Mouse (Mus musculus): ENCODE measurements around the gene Ccdc190. TPM values are rescaled to one million over a fixed set of nuclear protein-coding genes. Genes with fewer than 3 reads are reported as not detected.

Ccdc190 gene
- polyA plus RNA-seq, 1 experiment from 2014 or later: not detected

- Histone ChIP-seq H3K4me3 (peak overlapping the region; percentile 28), H3K9ac (no peak overlapping the region), H3K4me2 (peak overlapping the region; percentile 46), H3K27me3 (no peaks in the 10 kb centered on the region), H3K36me3 (no peaks in the 10 kb centered on the region), H3K27ac (no peak overlapping the region), H3K9me3 (no peaks in the 10 kb centered on the region), H3K4me1 (no peaks in the 10 kb centered on the region)
- ATAC-seq (ENCODE audit: borderline replicate concordance, extremely low read depth, low FRiP score, low TSS enrichment): peak; percentile 35; the same call in 1 of the 2 replicates
- WGBS: 40% methylated on average over 16 of the region's 16 CpGs
Measured at GRCm38 (mm10) chr1:169934005-169934725, 5.7 kb downstream of the Ccdc190 start.

DNA sequence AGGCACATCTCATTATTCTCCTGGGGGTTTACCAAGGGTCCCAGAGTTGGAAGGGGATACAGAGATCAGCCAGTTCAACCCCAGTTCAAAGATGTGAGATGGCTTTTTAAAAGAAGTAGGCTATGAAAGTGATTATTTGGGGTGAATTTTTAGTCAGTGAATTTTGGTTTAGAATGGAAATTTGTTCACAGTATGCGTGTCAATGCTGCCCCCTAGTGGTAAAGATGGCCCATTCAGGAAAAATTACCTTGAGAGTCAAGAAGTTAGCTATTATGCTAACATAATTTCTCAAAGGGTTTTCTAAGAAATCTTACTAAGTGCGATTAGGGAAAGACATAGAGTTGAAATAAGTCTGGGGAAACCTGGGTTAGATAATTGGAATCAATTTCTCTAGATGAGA lies 10.9 kb downstream of the Ccdc190 start:
- H3K9ac ChIP-seq: no peak overlapping the region
- WGBS: 4% methylated on average over 2 of the region's 2 CpGs

GRCm38 (mm10) chr1:169946004-169946403 lies 17.6 kb downstream of the Ccdc190 start:
- no peak overlapping the region for H3K4me2 ChIP-seq
- peaks cover 8% of the 10 kb centered on the region; the same call in 1 of the 2 replicates for H3K4me1 ChIP-seq
- 70% methylated on average over 3 of the region's 3 CpGs for WGBS
- no peak overlapping the region for H3K27ac ChIP-seq
- ATAC-seq (ENCODE audit: borderline replicate concordance, extremely low read depth, low FRiP score, low TSS enrichment): no peak
- no peak overlapping the region for H3K9ac ChIP-seq
- no peak overlapping the region for H3K4me3 ChIP-seq
- no peaks in the 10 kb centered on the region for H3K9me3 ChIP-seq
- 0 out of 2 replicates have a peak, but pooled peaks cover 3% of the 10 kb centered on the region for H3K36me3 ChIP-seq
- H3K27me3 ChIP-seq: no peaks in the 10 kb centered on the region

More for the DNA sequence above, 10.9 kb downstream of the Ccdc190 start:
- no peak overlapping the region for H3K4me2 ChIP-seq
- H3K9me3 ChIP-seq: no peaks in the 10 kb centered on the region
- ATAC-seq (ENCODE audit: borderline replicate concordance, extremely low read depth, low FRiP score, low TSS enrichment): no peak
- no peaks in the 10 kb centered on the region for H3K27me3 ChIP-seq
- no peak overlapping the region for H3K4me3 ChIP-seq
- no peaks in the 10 kb centered on the region for H3K36me3 ChIP-seq
- H3K27ac ChIP-seq: no peak overlapping the region
- H3K4me1 ChIP-seq: no peaks in the 10 kb centered on the region

DNA sequence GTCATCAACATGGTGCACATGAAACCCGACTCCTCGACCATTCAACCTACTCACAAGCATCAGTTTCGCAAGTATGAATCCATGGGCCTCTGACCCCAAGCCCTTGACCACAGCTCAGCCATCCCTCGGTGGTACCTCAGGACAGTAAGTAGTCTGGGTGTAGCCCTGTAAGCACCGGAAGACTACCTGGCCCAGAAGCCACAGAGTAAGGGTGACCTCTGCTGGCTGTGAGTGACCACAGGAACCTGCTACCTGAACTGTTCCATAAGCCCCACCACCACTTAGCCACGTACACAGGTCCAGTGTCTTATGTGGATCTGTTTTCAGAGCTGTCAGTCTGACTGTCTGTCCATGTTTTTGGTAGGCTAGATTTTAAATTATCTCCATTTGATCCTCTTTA lies 19.2 kb downstream of the Ccdc190 start:
- no peak overlapping the region for H3K9ac ChIP-seq
- no peak for ATAC-seq (ENCODE audit: borderline replicate concordance, extremely low read depth, low FRiP score, low TSS enrichment)
- 74% methylated on average over 6 of the region's 6 CpGs for WGBS
- no peak overlapping the region for H3K27ac ChIP-seq
- no peak overlapping the region for H3K4me2 ChIP-seq
- no peak overlapping the region for H3K4me3 ChIP-seq
- peaks cover 5% of the 10 kb centered on the region; the same call in 1 of the 2 replicates for H3K36me3 ChIP-seq
- no peaks in the 10 kb centered on the region for H3K27me3 ChIP-seq
- H3K4me1 ChIP-seq: peaks cover 8% of the 10 kb centered on the region; the same call in 1 of the 2 replicates
- no peaks in the 10 kb centered on the region for H3K9me3 ChIP-seq

DNA sequence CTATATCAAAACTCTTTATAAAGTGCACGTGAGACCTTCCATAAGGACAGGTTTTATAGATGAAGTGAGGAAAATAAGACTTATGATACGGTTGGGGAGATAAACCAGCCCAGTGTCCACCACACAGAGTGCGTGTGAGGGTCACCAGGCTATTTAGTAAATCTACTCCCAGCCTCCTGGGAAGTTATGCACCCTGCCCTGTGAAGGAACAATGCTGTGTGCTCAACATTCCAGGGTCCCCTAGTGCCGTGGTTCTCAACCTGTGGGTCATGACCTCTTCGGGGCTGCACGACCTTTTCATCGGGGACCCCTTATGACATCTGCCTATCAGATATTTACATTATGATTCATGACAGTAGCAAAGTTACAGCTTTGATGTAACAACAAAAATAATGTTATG lies 19.8 kb downstream of the Ccdc190 start:
- Histone ChIP-seq H3K4me1 (peaks cover 8% of the 10 kb centered on the region; the same call in 1 of the 2 replicates), H3K4me2 (no peak overlapping the region), H3K27me3 (no peaks in the 10 kb centered on the region), H3K4me3 (no peak overlapping the region), H3K9ac (no peak overlapping the region), H3K9me3 (no peaks in the 10 kb centered on the region), H3K36me3 (peaks cover 11% of the 10 kb centered on the region; the same call in 1 of the 2 replicates), H3K27ac (no peak overlapping the region)
- ATAC-seq (ENCODE audit: borderline replicate concordance, extremely low read depth, low FRiP score, low TSS enrichment): no peak
- 59% methylated on average over 7 of the region's 7 CpGs for WGBS

- ATAC-seq (ENCODE audit: borderline replicate concordance, extremely low read depth, low FRiP score, low TSS enrichment): no peak
- Histone ChIP-seq H3K4me2 (no peak overlapping the region), H3K9ac (no peak overlapping the region), H3K9me3 (no peaks in the 10 kb centered on the region), H3K4me3 (no peak overlapping the region), H3K27ac (no peak overlapping the region), H3K36me3 (peaks cover 13% of the 10 kb centered on the region; the same call in 1 of the 2 replicates), H3K27me3 (no peaks in the 10 kb centered on the region), H3K4me1 (peaks cover 8% of the 10 kb centered on the region; the same call in 1 of the 2 replicates)
- 50% methylated on average over 7 of the region's 7 CpGs for WGBS
Measured at GRCm38 (mm10) chr1:169948866-169949265, 20.4 kb downstream of the Ccdc190 start.

GRCm38 (mm10) chr1:169949981-169950380 lies 21.5 kb downstream of the Ccdc190 start:
- Histone ChIP-seq H3K27ac (no peak overlapping the region), H3K27me3 (no peaks in the 10 kb centered on the region), H3K4me2 (no peak overlapping the region), H3K4me1 (peaks cover 8% of the 10 kb centered on the region; the same call in 1 of the 2 replicates), H3K36me3 (peaks cover 22% of the 10 kb centered on the region; the same call in 1 of the 2 replicates), H3K9ac (no peak overlapping the region), H3K9me3 (no peaks in the 10 kb centered on the region), H3K4me3 (no peak overlapping the region)
- no peak for ATAC-seq (ENCODE audit: borderline replicate concordance, extremely low read depth, low FRiP score, low TSS enrichment)
- 49% methylated on average over 7 of the region's 7 CpGs for WGBS

DNA sequence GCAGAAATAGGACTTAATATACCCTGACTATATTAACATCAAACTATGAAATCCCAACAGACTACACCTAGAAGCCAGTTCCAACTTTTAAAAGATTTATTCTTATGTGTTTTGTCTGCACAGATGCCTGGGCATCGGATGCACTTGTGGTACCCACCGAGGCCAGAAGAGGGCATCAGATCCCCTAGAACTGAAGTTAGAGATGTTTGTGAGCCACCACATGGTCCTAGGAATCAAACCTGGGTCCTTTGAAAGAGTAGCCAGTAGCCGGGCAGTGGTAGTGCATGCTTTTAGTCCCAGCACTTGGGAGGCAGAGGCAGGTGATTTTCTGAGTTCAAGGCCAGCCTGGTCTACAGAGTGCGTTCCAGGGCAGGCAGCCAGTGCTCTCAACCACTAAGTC lies 22.2 kb downstream of the Ccdc190 start:
- no peaks in the 10 kb centered on the region for H3K9me3 ChIP-seq
- no peaks in the 10 kb centered on the region for H3K27me3 ChIP-seq
- H3K27ac ChIP-seq: no peak overlapping the region
- H3K36me3 ChIP-seq: peaks cover 28% of the 10 kb centered on the region; the same call in 1 of the 2 replicates
- peaks cover 8% of the 10 kb centered on the region; the same call in 1 of the 2 replicates for H3K4me1 ChIP-seq
- WGBS: 90% methylated on average over 4 of the region's 4 CpGs
- ATAC-seq (ENCODE audit: borderline replicate concordance, extremely low read depth, low FRiP score, low TSS enrichment): no peak
- H3K4me2 ChIP-seq: no peak overlapping the region
- H3K9ac ChIP-seq: no peak overlapping the region
- H3K4me3 ChIP-seq: no peak overlapping the region

DNA sequence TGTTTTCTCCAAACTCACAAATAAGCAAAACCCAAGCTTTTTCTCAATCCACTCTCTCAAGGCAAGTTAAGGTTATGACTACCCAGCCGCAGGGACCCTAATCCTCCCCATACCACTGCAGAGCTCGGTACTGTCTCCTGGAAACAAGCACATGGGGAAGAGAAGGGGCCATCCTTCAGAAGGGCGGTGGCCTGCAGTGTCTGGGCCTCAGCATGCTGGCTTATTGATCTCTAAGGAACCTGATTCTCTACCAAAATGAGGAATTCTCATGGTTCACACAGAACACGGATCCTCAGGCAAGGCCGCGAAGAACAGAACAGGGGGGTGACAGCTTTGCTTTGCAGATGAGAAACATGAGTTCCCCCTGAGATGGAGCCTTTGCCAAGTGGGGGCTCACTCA lies 23.1 kb downstream of the Ccdc190 start:
- ATAC-seq (ENCODE audit: borderline replicate concordance, extremely low read depth, low FRiP score, low TSS enrichment): no peak
- peaks cover 8% of the 10 kb centered on the region; the same call in 1 of the 2 replicates for H3K4me1 ChIP-seq
- H3K27me3 ChIP-seq: no peaks in the 10 kb centered on the region
- no peak overlapping the region for H3K4me3 ChIP-seq
- H3K9me3 ChIP-seq: no peaks in the 10 kb centered on the region
- WGBS: 91% methylated on average over 6 of the region's 6 CpGs
- no peak overlapping the region for H3K9ac ChIP-seq
- no peak overlapping the region for H3K27ac ChIP-seq
- H3K36me3 ChIP-seq: peaks cover 29% of the 10 kb centered on the region; the same call in 1 of the 2 replicates
- H3K4me2 ChIP-seq: no peak overlapping the region

- Histone ChIP-seq H3K27ac (no peak overlapping the region), H3K4me2 (no peak overlapping the region), H3K9ac (no peak overlapping the region), H3K27me3 (no peaks in the 10 kb centered on the region), H3K4me1 (peaks cover 8% of the 10 kb centered on the region; the same call in 1 of the 2 replicates), H3K4me3 (no peak overlapping the region), H3K36me3 (peaks cover 32% of the 10 kb centered on the region; the same call in 1 of the 2 replicates), H3K9me3 (no peaks in the 10 kb centered on the region)
- no peak for ATAC-seq (ENCODE audit: borderline replicate concordance, extremely low read depth, low FRiP score, low TSS enrichment)
- WGBS: 93% methylated on average over 10 of the region's 10 CpGs
Measured at GRCm38 (mm10) chr1:169952636-169953035, 24.2 kb downstream of the Ccdc190 start.

- ATAC-seq (ENCODE audit: borderline replicate concordance, extremely low read depth, low FRiP score, low TSS enrichment): no peak
- peaks cover 36% of the 10 kb centered on the region; the same call in 1 of the 2 replicates for H3K36me3 ChIP-seq
Measured at GRCm38 (mm10) chr1:169953106-169953505, 24.7 kb downstream of the Ccdc190 start.

GRCm38 (mm10) chr1:169968792-169969515 lies 40.5 kb downstream of the Ccdc190 start, which contains the start of gene Hsd17b7:
Gene Hsd17b7 (minus strand): TSS chr1:169969241.
- Histone ChIP-seq H3K9ac (peak within 1 kb of the TSS; percentile 52), H3K9me3 (no peaks in the 10 kb centered on the region), H3K4me2 (peak within 1 kb of the TSS; percentile 86), H3K36me3 (peaks cover 4% of the 10 kb centered on the region), H3K27me3 (no peaks in the 10 kb centered on the region), H3K4me1 (peaks cover 19% of the 10 kb centered on the region), H3K4me3 (peak within 1 kb of the TSS; percentile 69), H3K27ac (peak within 1 kb of the TSS; percentile 92)
- ATAC-seq (ENCODE audit: borderline replicate concordance, extremely low read depth, low FRiP score, low TSS enrichment): peak; percentile 100
- WGBS: under 1% methylated on average over 48 of the region's 48 CpGs

More at GRCm38 (mm10) chr1:169953106-169953505, 24.7 kb downstream of the Ccdc190 start:
- H3K4me3 ChIP-seq: no peak overlapping the region
- H3K4me2 ChIP-seq: no peak overlapping the region
- H3K27me3 ChIP-seq: no peaks in the 10 kb centered on the region
- H3K9me3 ChIP-seq: no peaks in the 10 kb centered on the region
- H3K4me1 ChIP-seq: peaks cover 8% of the 10 kb centered on the region; the same call in 1 of the 2 replicates
- H3K27ac ChIP-seq: no peak overlapping the region
- no peak overlapping the region for H3K9ac ChIP-seq
- 94% methylated on average over 10 of the region's 10 CpGs for WGBS
